Mouse (Mus musculus): Measurements from ENCODE around the gene Bcl2l1. TPM values are rescaled to one million over a fixed set of nuclear protein-coding genes. Genes with fewer than 3 reads are reported as not detected.

The Bcl2l1 gene
- polyA plus RNA-seq, 1 experiment from 2014 or later, result 178 TPM

- peak; percentile 60 for DNase-seq (ENCODE audit: low spot score)
Observed at GRCm38 (mm10) chr2:152739031-152739841, 92.3 kb downstream of the Bcl2l1 start.

DNA sequence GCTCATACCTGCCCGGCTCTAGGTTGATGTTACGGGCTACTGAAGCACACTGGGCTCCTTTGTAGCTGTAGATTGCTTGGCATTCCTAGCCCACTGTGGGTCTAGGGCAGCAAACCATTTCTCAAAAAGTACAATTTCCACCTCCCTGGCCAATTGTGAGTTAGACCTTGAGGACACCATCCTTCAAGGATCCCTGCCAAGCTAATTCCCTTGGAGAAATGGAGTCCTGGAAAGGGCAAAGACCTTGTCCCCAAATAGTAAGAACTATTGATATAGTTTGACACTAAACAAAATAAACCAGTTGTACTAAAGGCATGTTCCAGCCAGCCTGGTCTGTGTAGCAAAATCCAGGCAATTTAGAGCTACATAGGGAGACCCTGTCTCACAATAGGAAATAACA lies 93.2 kb downstream of the Bcl2l1 start:
- no peak for DNase-seq (ENCODE audit: low spot score)

DNA sequence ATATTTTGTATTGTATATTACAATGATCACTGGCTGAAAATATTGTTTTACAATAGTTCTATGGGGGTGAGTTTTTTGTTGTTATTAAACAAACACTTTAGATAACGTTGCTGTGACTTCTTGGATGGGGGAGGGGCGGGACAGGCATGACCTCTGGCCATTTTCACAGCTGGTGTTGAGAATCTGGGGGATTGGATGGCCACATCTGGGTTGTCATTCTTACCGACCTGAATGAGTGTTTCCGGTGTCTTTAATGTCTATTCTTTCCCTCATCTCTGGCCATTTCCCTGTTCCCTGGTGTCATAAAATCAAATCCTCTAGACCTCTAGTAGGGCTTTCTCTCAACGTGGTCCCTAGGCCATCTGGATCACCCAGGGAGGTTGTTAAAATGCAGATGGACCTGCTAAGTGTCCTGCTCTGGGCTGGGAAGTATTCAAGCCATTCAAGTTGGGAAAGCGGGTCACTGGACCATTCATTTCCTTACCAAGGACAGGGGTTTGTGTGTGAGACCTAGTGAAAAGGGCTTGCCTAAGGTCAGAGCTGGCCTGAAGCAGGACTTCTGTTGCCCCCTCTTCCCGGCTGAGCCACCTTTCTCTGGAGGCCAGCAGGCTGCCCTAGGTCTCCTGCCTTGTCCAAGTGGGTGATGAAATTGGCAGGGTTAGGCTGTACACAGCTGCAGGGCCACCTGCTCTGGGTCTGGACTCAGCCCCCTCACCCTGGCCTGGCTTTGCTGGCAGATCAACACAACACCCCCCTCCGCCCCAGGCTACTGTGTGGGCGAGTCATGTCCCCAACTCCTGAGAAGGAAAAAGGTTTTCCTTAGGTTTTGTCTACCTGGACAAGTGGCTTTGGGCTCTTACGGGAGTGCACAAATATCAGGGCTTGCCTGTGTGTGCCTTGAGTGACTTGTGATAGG lies 94.0 kb downstream of the Bcl2l1 start:
- DNase-seq (ENCODE audit: low spot score), result no peak

DNA sequence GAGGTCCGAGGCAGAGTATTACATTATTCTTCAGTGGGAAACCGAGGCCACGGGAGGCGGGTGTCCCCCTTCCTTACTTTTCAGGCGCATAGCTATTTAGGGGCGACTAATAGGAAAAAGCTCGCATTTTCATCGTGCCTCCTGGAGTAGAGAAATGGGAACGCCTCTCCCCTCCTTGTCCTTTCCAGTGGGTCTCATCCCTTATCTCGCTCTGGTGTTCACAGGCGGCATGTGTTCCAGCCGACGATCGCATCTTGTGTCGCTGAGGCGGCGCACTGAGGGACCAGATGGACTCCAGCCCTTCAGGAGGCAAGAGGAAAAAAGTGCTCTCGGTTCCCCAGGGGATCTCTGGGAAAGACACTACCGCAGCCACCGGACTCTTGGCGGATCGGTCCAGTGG lies 94.8 kb downstream of the Bcl2l1 start:
- no peak for DNase-seq (ENCODE audit: low spot score)

- peak; percentile 90 for DNase-seq (ENCODE audit: low spot score)
Observed at GRCm38 (mm10) chr2:152736090-152736601, 95.4 kb downstream of the Bcl2l1 start, which contains the start of gene Id1. TSS of gene Id1 (plus strand) at chr2:152736251.

DNA sequence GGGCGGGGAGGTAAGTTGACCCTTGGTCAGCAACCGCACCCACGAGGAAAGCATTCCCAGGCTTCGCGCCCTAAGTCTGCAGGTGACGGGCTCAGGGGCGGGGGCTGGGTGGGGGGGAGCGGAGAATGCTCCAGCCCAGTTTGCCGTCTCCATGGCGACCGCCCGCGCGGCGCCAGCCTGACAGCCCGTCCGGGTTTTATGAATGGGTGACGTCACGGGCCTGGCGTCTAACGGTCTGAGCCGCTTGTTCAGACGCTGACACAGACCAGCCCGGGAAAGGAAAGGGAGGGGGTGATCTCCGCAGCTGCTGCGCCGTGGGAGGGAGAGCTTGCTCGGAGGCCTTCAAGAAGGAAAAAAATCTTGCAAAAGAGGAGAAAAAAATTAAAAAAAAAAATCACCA lies 96.5 kb downstream of the Bcl2l1 start:
- DNase-seq (ENCODE audit: low spot score), result peak; percentile 78

- no peak for DNase-seq (ENCODE audit: low spot score)
Observed at GRCm38 (mm10) chr2:152734501-152734900, 97.0 kb downstream of the Bcl2l1 start.

DNA sequence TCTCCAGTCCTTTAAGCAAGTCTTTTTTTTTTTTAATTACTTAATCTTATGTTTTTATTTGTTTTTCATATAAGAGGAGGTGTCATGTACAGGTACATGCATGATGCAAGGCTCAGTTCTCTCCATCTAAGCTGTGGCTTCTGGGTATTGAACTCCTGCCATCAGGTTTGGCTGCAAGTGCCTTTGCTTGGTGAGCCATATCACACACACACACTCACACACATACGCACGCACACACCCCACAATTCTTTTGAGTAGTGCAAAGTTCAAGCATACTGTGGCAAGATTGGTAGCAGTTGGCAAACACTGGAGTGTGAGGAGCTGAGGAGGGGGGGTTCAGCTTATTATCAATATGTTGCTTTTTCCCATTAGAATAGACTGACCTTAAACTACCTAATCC lies 98.3 kb downstream of the Bcl2l1 start:
- no peak for DNase-seq (ENCODE audit: low spot score)

Small RNA genes lying within 50 kb of the gene (microRNA-seq; reads per million reads assigned to microRNA genes)
- gene Gm23802 (ENCODE audit: borderline number of aligned reads), result not detected
- 2.5 reads per million for gene Mir5622 (ENCODE audit: borderline number of aligned reads)

Other genes starting within 250 kb of the Bcl2l1 start
- 0.53 TPM in 1 of 2 replicates, not detected in the other for gene Defb45, start 232.3 kb downstream of the Bcl2l1 start, polyA plus RNA-seq (2015; fragmentation: Nextera tagmentation; extraction: Ambion mirVana)
- gene Defb36, start 227.4 kb downstream of the Bcl2l1 start, polyA plus RNA-seq (2015; fragmentation: Nextera tagmentation; extraction: Ambion mirVana), result not detected in 2 replicates
- gene Defb25, start 208.7 kb downstream of the Bcl2l1 start, polyA plus RNA-seq (2015; fragmentation: Nextera tagmentation; extraction: Ambion mirVana), result 1.6 and 2.1 TPM in 2 replicates
- gene Rem1, start 204.8 kb downstream of the Bcl2l1 start, polyA plus RNA-seq (2015; fragmentation: Nextera tagmentation; extraction: Ambion mirVana), result 2.2 and 3.2 TPM in 2 replicates
- 196 and 200 TPM in 2 replicates for gene H13, start 162.3 kb downstream of the Bcl2l1 start, polyA plus RNA-seq (2015; fragmentation: Nextera tagmentation; extraction: Ambion mirVana)
- gene Mcts2, start 144.7 kb downstream of the Bcl2l1 start, polyA plus RNA-seq (2015; fragmentation: Nextera tagmentation; extraction: Ambion mirVana), result 15.6 and 17.2 TPM in 2 replicates
- gene Id1, start 95.5 kb downstream of the Bcl2l1 start, polyA plus RNA-seq (2015; fragmentation: Nextera tagmentation; extraction: Ambion mirVana), result 22.9 and 23.9 TPM in 2 replicates
- 5.6 and 6.5 TPM in 2 replicates for gene Cox4i2, start 77.6 kb downstream of the Bcl2l1 start, polyA plus RNA-seq (2015; fragmentation: Nextera tagmentation; extraction: Ambion mirVana)
- 72.5 and 81.3 TPM in 2 replicates for gene Tpx2, start 16.2 kb upstream of the Bcl2l1 start, polyA plus RNA-seq (2015; fragmentation: Nextera tagmentation; extraction: Ambion mirVana)
- 0.05 and 0.10 TPM in 2 replicates for gene Mylk2, start 79.6 kb upstream of the Bcl2l1 start, polyA plus RNA-seq (2015; fragmentation: Nextera tagmentation; extraction: Ambion mirVana)
- gene Foxs1, start 101.5 kb upstream of the Bcl2l1 start, polyA plus RNA-seq (2015; fragmentation: Nextera tagmentation; extraction: Ambion mirVana), result 3.6 and 4.3 TPM in 2 replicates
- 1.0 and 1.2 TPM in 2 replicates for gene Dusp15, start 120.0 kb upstream of the Bcl2l1 start, polyA plus RNA-seq (2015; fragmentation: Nextera tagmentation; extraction: Ambion mirVana)
- gene Ttll9, start 130.8 kb upstream of the Bcl2l1 start, polyA plus RNA-seq (2015; fragmentation: Nextera tagmentation; extraction: Ambion mirVana), result 3.0 and 3.3 TPM in 2 replicates
- 166 and 168 TPM in 2 replicates for gene Pdrg1, start 183.7 kb upstream of the Bcl2l1 start, polyA plus RNA-seq (2015; fragmentation: Nextera tagmentation; extraction: Ambion mirVana)
- 0.06 TPM in 1 of 2 replicates, not detected in the other for gene Xkr7, start 200.1 kb upstream of the Bcl2l1 start, polyA plus RNA-seq (2015; fragmentation: Nextera tagmentation; extraction: Ambion mirVana)
- gene Ccm2l, start 234.2 kb upstream of the Bcl2l1 start, polyA plus RNA-seq (2015; fragmentation: Nextera tagmentation; extraction: Ambion mirVana), result 0.33 and 0.77 TPM in 2 replicates